Mouse (Mus musculus): ENCODE results near the gene Nmnat3. TPM values are rescaled to one million over a fixed set of nuclear protein-coding genes. Genes with fewer than 3 reads are reported as not detected.

The Nmnat3 gene
- polyA plus RNA-seq (2012; rRNA removed; ENCODE audit: low replicate concordance): 15.0 and 16.8 TPM in 2 replicates

DNA sequence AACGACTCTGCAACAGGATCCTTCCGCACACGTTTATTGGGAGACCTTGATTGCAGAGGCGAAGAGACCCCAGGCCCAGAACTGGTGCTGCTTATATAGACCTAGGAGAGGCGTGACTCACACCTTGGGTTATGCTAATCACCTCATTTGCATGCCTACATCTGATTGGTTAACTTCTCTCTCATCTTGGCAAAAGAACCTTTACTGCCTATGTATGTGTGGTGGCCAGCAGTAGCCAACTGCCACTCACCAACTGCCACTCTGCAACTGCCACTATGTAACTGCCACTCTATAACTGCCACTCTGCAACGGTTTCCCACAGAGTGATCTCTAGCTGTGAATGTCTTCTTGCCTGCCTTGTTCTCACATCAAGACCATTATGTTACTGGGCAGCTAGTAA, at the start of gene Nmnat3:
TSS of gene Nmnat3 (plus strand) at position 301 of the 400 bp plus-strand sequence.

DNA sequence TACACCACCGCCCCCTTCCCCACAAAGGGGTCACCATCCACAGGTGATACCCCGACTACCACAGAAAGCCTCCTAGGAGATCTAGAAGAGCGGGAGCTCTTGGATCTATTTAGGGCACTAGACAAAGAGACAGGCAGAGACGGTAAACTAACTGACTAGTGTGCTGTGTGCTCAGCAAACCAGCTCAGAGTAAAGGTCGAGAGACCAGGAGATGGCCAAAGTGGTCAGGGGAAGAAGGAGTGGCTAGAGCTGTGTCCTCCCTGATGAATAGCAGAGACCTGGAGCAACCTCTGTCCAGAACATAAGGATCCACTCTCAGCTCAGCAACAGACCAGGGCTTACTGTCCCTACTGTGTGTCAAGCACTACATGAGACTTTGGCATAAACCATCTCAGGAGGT, 135.4 kb downstream of the Nmnat3 start, which contains the start of gene Rbp1:
TSS of gene Rbp1 (plus strand) at position 306 of the 400 bp plus-strand sequence.

Other genes with a start within 250 kb of the Nmnat3 start
- gene Rbp1, start 135.5 kb downstream of the Nmnat3 start, polyA plus RNA-seq (2012; rRNA removed; ENCODE audit: low replicate concordance): 7.0 and 35.4 TPM in 2 replicates
- gene Rbp2, start 198.7 kb downstream of the Nmnat3 start, polyA plus RNA-seq (2012; rRNA removed; ENCODE audit: low replicate concordance): not detected in 2 replicates

Data from subcutaneous adipose tissue, adult 2 months (tissue).